Mouse (Mus musculus) forelimb bud, embryonic 11.5 days (tissue): ENCODE results near the gene Psmb9.
"Not testable (repeated sequence)": the region's sequence is repeated elsewhere in the genome, so short reads cannot be mapped to it uniquely, and the experiment has no call there.

ENCODE experiments used
- DNase-seq: peaks from one replicate; pipeline ENCODE4 v3.0.0-alpha.2; 2012; ENCODE audit warnings: low read depth, low spot score

The Psmb9 gene

GRCm38 (mm10) chr17:34183564-34184219, 3.9 kb downstream of the Psmb9 start:
- no peak for DNase-seq

- no peak for DNase-seq
These were observed 7.4 kb downstream of the Psmb9 start for GRCm38 (mm10) chr17:34179913-34180859.

- DNase-seq, result no peak
These were observed 8.5 kb downstream of the Psmb9 start for GRCm38 (mm10) chr17:34179019-34179418.

- DNase-seq, result no peak
These were observed 10.4 kb downstream of the Psmb9 start for GRCm38 (mm10) chr17:34177179-34177578.

GRCm38 (mm10) chr17:34174075-34174474, 13.5 kb downstream of the Psmb9 start:
- DNase-seq, result no peak

GRCm38 (mm10) chr17:34172528-34172927, 15.0 kb downstream of the Psmb9 start:
- DNase-seq, result no peak

GRCm38 (mm10) chr17:34170877-34171498, 16.6 kb downstream of the Psmb9 start:
- DNase-seq, result peak; percentile 70

GRCm38 (mm10) chr17:34170487-34170876, 17.1 kb downstream of the Psmb9 start:
- DNase-seq, result no peak

- DNase-seq, result peak; percentile 54
These were observed 18.3 kb downstream of the Psmb9 start for GRCm38 (mm10) chr17:34169279-34169678.

GRCm38 (mm10) chr17:34165033-34165730, 22.4 kb downstream of the Psmb9 start:
- no peak for DNase-seq

- DNase-seq, result no peak
These were observed 23.2 kb downstream of the Psmb9 start for GRCm38 (mm10) chr17:34164202-34164895.

- no peak for DNase-seq
These were observed 32.0 kb downstream of the Psmb9 start for GRCm38 (mm10) chr17:34155534-34155933.

- DNase-seq, result peak; percentile 51
These were observed 34.6 kb downstream of the Psmb9 start, which contains the start of gene H2-DMb1 for GRCm38 (mm10) chr17:34152923-34153322. TSS of gene H2-DMb1 (plus strand) at chr17:34153072.

GRCm38 (mm10) chr17:34144960-34145371, 42.6 kb downstream of the Psmb9 start:
- DNase-seq, result no peak

GRCm38 (mm10) chr17:34144221-34144620, 43.3 kb downstream of the Psmb9 start:
- not testable (repeated sequence) for DNase-seq

GRCm38 (mm10) chr17:34143461-34143860, 44.1 kb downstream of the Psmb9 start:
- DNase-seq, result no peak

- DNase-seq, result no peak
These were observed 44.5 kb downstream of the Psmb9 start, which contains the start of gene H2-DMb2 for GRCm38 (mm10) chr17:34143033-34143432. TSS of gene H2-DMb2 (plus strand) at chr17:34143307.

- no peak for DNase-seq
These were observed 45.0 kb downstream of the Psmb9 start for GRCm38 (mm10) chr17:34142456-34143010.

- no peak for DNase-seq
These were observed 46.1 kb downstream of the Psmb9 start for GRCm38 (mm10) chr17:34141448-34141847.

GRCm38 (mm10) chr17:34140240-34140639, 47.3 kb downstream of the Psmb9 start:
- no peak for DNase-seq

GRCm38 (mm10) chr17:34139416-34139815, 48.1 kb downstream of the Psmb9 start:
- no peak for DNase-seq
